Mouse (Mus musculus) lung, postnatal 0 days (tissue): ENCODE data around the gene Corin.

Source experiments
- CTCF ChIP-seq: IDR thresholded peaks from 2 replicates; pipeline ENCODE4 v1.5.1; 2016; ENCODE audit warnings: antibody characterized with exemption, mild to moderate bottlenecking
- EP300 ChIP-seq: IDR thresholded peaks from 2 replicates; pipeline ENCODE4 v1.6.1; 2016; ENCODE audit warnings: antibody characterized with exemption, mild to moderate bottlenecking, control low read depth

- TF ChIP-seq CTCF (no peak), EP300 (no peak)
Observed at GRCm38 (mm10) chr5:72441181-72441580, 63.1 kb downstream of the Corin start.
